Mouse (Mus musculus): ENCODE measurements around the gene Arhgap15. TPM values are rescaled to one million over a fixed set of nuclear protein-coding genes. Genes with fewer than 3 reads are reported as not detected.
"Not testable (repeated sequence)": the region's sequence is repeated elsewhere in the genome, so short reads cannot be mapped to it uniquely, and the experiment has no call there.

Gene Arhgap15
- total RNA-seq (2021) = 1 to 10 TPM in 1 of 2 experiments, under 1 TPM in 1; 0.82 to 1.0 TPM

GRCm38 (mm10) chr2:43748287-43748983 is at the start of gene Arhgap15:
TSS of gene Arhgap15 (plus strand) at chr2:43748824.
- intact Hi-C loops (cut with DNase I) = no loop called here
- no peak for DNase-seq

DNA sequence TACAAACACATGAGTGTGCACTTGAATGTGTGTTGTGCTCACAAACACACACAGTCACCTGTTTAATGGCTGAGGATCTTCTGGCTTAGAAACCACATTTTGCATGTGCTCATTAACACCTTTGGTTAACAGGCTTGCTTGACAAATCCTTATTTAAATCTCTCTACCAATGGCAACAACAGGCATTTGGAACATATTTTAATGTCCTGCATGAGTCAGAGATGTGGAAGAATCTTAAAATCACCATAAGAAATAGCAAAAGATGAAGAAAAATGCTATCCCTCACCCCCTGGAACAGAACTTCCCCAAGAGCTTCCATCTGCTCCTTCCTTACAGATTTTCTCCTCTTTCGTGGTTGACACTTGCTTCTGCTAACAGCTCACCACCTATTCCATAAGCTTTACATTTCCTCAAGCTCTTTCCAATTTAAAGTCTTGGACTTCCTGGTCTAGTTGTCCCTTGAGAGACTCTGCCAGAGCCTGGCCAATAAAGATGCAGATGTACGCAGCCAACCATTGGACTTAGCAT is 35.9 kb upstream of the Arhgap15 start:
- DNase-seq = no peak
- intact Hi-C loops (cut with DNase I) = no loop called here

GRCm38 (mm10) chr2:43722446-43723103 is 26.0 kb upstream of the Arhgap15 start:
- intact Hi-C loops (cut with DNase I) = loop anchor here (1.0 to 2.0 kb wide), 2 partner anchors 128 to 180 kb away; no protein-coding TSS in a partner anchor
- DNase-seq = peak; percentile 66 to 78

- no peak for DNase-seq
- intact Hi-C loops (cut with DNase I) = loop anchor here (2.0 kb wide), 1 partner anchor 128 kb away; no protein-coding TSS in a partner anchor
These were observed 25.5 kb upstream of the Arhgap15 start for GRCm38 (mm10) chr2:43723104-43723541.

DNA sequence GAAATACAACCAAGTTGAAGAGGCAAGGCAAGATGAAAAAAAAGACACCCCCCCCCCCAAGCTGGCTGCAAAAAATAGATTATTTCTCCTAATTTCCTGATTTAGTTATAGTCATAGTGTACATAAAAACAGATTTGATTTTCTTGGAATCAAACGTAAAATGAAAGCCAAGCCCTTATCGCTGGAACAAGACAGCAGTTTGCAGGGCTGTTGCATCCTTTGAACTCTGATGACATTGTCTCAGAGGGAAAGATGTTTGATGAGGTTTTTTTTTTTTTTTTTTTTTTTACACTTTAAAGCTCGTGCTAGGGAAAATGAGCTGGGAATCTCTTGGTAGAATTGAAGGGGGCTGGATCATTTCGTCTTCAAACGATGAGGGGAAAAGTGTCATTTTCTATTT is 21.4 kb upstream of the Arhgap15 start:
- no peak for DNase-seq
- intact Hi-C loops (cut with DNase I) = no loop called here

- no peak for DNase-seq
- intact Hi-C loops (cut with DNase I) = no loop called here
These were observed 20.9 kb upstream of the Arhgap15 start for GRCm38 (mm10) chr2:43727693-43728092.

DNA sequence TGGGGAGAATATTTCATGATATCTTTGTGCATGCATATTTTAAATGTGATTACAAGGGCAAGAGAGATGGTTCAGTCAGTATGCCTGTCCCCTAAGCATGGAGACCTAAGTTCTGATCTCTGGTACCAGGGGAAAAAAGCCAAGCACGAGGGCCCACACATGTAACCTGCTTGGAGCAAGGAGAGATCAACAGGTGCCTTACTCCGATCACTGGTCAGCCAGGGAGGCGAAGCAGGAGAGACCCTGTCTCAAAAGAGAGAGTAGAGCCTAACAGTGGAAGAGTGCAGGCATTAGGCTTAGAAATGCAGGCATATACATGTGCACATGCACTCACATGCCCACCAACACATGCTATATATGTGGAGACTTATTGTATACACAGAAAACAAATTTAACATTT is 19.8 kb upstream of the Arhgap15 start:
- intact Hi-C loops (cut with DNase I) = no loop called here
- DNase-seq = no peak

GRCm38 (mm10) chr2:43732396-43732795 is 16.2 kb upstream of the Arhgap15 start:
- intact Hi-C loops (cut with DNase I) = no loop called here
- no peak for DNase-seq

DNA sequence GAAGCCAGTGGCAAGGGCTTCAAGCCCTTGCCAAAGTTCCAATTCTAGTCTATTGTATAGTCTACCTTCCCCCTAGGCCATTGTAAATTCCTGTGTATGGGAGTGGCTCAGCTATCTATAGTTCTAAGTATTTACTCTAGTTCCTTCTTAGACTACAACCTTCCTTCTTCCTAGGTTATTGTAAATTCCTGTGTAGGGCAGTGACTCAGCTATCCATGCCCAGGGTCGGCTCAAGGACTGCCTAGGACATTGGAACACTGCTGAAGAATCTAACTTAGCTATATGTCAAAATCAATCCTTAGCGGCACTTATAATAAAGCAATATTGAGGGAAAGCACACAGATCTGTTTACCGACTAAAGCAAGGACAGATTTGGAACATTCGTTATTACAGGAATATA is 13.6 kb upstream of the Arhgap15 start:
- DNase-seq; intact Hi-C loops (cut with DNase I): not testable (repeated sequence)

DNA sequence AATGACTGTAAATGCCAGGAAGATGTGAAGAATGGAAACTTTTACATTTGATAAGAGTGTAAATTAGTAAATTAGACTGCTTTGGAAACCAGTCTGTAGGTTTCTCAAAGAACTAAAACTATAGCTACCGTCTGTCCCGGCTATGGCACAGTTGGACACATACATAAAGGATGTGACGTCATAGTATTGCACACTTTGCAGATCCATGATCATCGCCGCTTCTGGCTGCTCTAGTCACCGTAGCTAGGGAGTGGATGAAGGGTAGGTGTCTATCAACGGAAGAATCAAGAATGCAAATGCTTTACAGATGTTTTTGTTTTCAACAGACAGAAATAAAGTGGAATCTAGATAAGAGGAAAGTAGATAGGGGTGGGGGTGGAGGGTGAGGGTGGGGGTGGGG is 11.1 kb upstream of the Arhgap15 start:
- no peak for DNase-seq
- intact Hi-C loops (cut with DNase I) = no loop called here

- DNase-seq = no peak
These were observed 10.0 kb upstream of the Arhgap15 start for GRCm38 (mm10) chr2:43738562-43739112.

GRCm38 (mm10) chr2:43739190-43739818 is 9.3 kb upstream of the Arhgap15 start:
- intact Hi-C loops (cut with DNase I) = no loop called here
- DNase-seq = no peak

More at GRCm38 (mm10) chr2:43738562-43739112, 10.0 kb upstream of the Arhgap15 start:
- intact Hi-C loops (cut with DNase I) = no loop called here

GRCm38 (mm10) chr2:43749321-43749720 is 697 bp downstream of the Arhgap15 start:
- intact Hi-C loops (cut with DNase I) = no loop called here
- no peak for DNase-seq

- DNase-seq = no peak
- intact Hi-C loops (cut with DNase I) = no loop called here
These were observed 7.3 kb downstream of the Arhgap15 start for GRCm38 (mm10) chr2:43755899-43756298.

- DNase-seq = no peak
- intact Hi-C loops (cut with DNase I) = no loop called here
These were observed 8.0 kb downstream of the Arhgap15 start for GRCm38 (mm10) chr2:43756626-43757025.

GRCm38 (mm10) chr2:43761735-43762134 is 13.1 kb downstream of the Arhgap15 start:
- intact Hi-C loops (cut with DNase I) = no loop called here
- no peak for DNase-seq

DNA sequence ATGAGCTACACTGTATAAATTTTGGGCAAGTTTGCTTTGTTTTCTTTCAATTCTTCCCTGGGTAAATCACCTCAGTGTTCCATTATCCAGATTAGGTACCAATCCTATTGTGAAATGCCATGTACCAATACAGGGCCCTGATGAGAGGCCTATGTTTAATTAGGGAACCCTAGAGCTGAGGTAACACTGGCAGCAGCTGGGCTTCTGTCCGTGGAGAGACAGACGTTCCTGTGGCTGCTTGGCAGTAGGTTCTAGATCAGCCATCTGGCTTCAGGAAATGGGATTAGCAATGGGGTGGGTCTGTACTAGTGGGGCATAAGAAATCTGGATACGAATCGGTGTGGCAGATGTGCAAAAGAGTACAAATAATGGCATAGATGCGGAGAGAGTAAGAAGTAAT is 14.7 kb downstream of the Arhgap15 start:
- DNase-seq = no peak
- intact Hi-C loops (cut with DNase I) = no loop called here

DNA sequence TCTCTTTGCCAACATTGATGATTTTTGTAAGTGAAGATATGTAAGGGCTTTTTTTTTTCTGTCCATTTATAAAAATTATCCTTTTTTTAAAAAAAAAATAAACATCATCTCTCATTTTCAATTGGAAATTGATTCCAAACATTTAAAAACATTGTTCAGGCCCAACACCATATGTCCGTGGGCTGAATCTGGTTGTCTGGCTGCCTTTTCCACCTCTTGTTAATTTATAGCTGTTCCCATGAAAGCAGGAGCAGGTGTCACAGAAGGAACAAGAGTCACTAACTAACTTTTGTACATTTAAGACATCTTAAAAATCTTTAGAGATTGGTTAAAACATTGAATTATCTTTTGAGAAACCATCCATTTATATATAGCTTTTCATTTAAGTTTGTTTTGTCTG is 15.8 kb downstream of the Arhgap15 start:
- intact Hi-C loops (cut with DNase I) = no loop called here
- no peak for DNase-seq

DNA sequence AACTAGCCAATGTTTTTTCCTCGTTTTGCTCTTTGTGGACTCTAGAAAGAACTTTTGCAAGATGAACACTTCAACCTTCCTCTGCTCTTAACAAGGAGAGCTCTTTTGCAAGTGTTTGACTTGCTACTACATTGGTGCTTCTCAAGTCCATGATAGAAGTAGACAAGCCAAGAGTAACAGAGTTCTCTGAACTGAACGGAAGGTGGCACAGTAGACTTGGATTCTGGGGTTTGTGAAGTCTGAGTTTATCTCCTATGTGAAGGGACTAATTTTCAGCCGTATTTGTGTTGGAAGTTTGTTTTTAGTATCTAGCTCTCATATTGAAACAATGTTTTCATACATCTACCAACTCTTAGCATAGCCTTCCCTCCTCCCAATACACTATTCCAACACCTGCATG is 17.6 kb downstream of the Arhgap15 start:
- DNase-seq = no peak
- intact Hi-C loops (cut with DNase I) = no loop called here

- DNase-seq = no peak
These were observed 21.4 kb downstream of the Arhgap15 start for GRCm38 (mm10) chr2:43769850-43770570.

More at GRCm38 (mm10) chr2:43769850-43770570, 21.4 kb downstream of the Arhgap15 start:
- intact Hi-C loops (cut with DNase I) = no loop called here

Measured in heart, postnatal 10 days (tissue).